Comparison of ENCODE assay signal across 15 mouse cellular contexts in genomic region chr14:28475012-28475411, GRCm38 (mm10). TPM values are rescaled to one million over a fixed set of nuclear protein-coding genes. Genes with fewer than 3 reads are reported as not detected.
DNase-seq lines count a peak whose midpoint lies in the region; ATAC-seq lines count a peak whose summit lies in the region.
"Had no signal": no experiment of that assay in that cellular context is flagged by ENCODE, and none has a peak within 500 bp of the region (broad histone marks: within the 10 kb centered on the region; RNA-seq: fewer than 3 reads in every experiment).

No protein-coding gene starts in this region.

- H3K36me3 ChIP-seq in heart, embryonic 14.5 days (ENCODE audit: control insufficient read depth, insufficient read depth, low read length): no peaks in the 10 kb centered on the region
- H3K36me3 ChIP-seq in forebrain, embryonic 12.5 days (replicated peaks): no peaks in the 10 kb centered on the region
- no peaks in the 10 kb centered on the region for H3K36me3 ChIP-seq in hindbrain, embryonic 13.5 days
- H3K36me3 ChIP-seq in neural tube, embryonic 12.5 days: no peaks in the 10 kb centered on the region
- H3K36me3 ChIP-seq: kidney, embryonic 15.5 days; limb, embryonic 12.5 days; lung, embryonic 15.5 days had no signal

- no peak overlapping the region for H3K4me3 ChIP-seq in heart, embryonic 14.5 days (ENCODE audit: control insufficient read depth in 1 of 2, insufficient read depth in 1 of 2, low read depth in 1 of 2, low read length in 2 of 2)
- no peak overlapping the region for H3K4me3 ChIP-seq in forebrain, embryonic 12.5 days (replicated peaks)
- no peak overlapping the region for H3K4me3 ChIP-seq in hindbrain, embryonic 13.5 days
- no peak overlapping the region for H3K4me3 ChIP-seq in neural tube, embryonic 12.5 days
- H3K4me3 ChIP-seq: kidney, embryonic 15.5 days; limb, embryonic 12.5 days; lung, embryonic 15.5 days had no signal

- no peak overlapping the region for H3K27ac ChIP-seq in heart, embryonic 14.5 days (replicated peaks in 1 of 2; ENCODE audit: control insufficient read depth in 1 of 2, insufficient read depth in 1 of 2, low read depth in 2 of 2, low read length in 2 of 2)
- peak overlapping the region; percentile 66 for H3K27ac ChIP-seq in forebrain, embryonic 12.5 days
- peak overlapping the region; percentile 52 for H3K27ac ChIP-seq in hindbrain, embryonic 13.5 days
- no peak overlapping the region for H3K27ac ChIP-seq in neural tube, embryonic 12.5 days
- H3K27ac ChIP-seq: kidney, embryonic 15.5 days; lung, embryonic 15.5 days had no signal

- WGBS in heart, embryonic 14.5 days: 42% methylated on average over 3 of the region's 3 CpGs
- 38% methylated on average over 3 of the region's 3 CpGs for WGBS in forebrain, embryonic 12.5 days
- 19% methylated on average over 3 of the region's 3 CpGs for WGBS in hindbrain, embryonic 13.5 days
- WGBS in neural tube, embryonic 12.5 days: 12% methylated on average over 3 of the region's 3 CpGs

- peak overlapping the region; percentile 18; the same call in 1 of the 2 replicates for H3K4me2 ChIP-seq in heart, embryonic 14.5 days (ENCODE audit: low read length)
- H3K4me2 ChIP-seq in forebrain, embryonic 12.5 days: no peak overlapping the region
- 0 out of 2 replicates have a peak overlapping the region, but pooled peaks have one; percentile 2 for H3K4me2 ChIP-seq in hindbrain, embryonic 13.5 days
- peak overlapping the region; percentile 43 for H3K4me2 ChIP-seq in neural tube, embryonic 12.5 days (replicated peaks)
- H3K4me2 ChIP-seq: kidney, embryonic 15.5 days; limb, embryonic 12.5 days; lung, embryonic 15.5 days had no signal

- DNase-seq in heart, postnatal 4 days: no peak
- DNase-seq in urinary bladder, postnatal 36 days (ENCODE audit: low spot score in 2 of 2): no peak
- no peak for DNase-seq in adrenal gland, adult 2 months
- no peak for DNase-seq in spleen, postnatal 14 days (ENCODE audit: low spot score in 2 of 2)
- DNase-seq: gastrocnemius, postnatal 14 days; heart, postnatal 10 days; thymus, postnatal 25 days had no signal

- ATAC-seq in heart, embryonic 14.5 days (ENCODE audit: insufficient number of reproducible peaks, insufficient read depth, low FRiP score, low read depth): no peak
- ATAC-seq in forebrain, embryonic 12.5 days (ENCODE audit: low FRiP score): peak; percentile 51; the same call in 1 of the 2 replicates
- peak; percentile 43; the same call in 1 of the 2 replicates for ATAC-seq in hindbrain, embryonic 13.5 days (ENCODE audit: low FRiP score)
- peak; percentile 84 for ATAC-seq in neural tube, embryonic 12.5 days (ENCODE audit: low FRiP score, low read depth)

- H3K27me3 ChIP-seq in heart, embryonic 14.5 days (ENCODE audit: control insufficient read depth, insufficient read depth, low read length): no peaks in the 10 kb centered on the region
- peaks cover 18% of the 10 kb centered on the region for H3K27me3 ChIP-seq in forebrain, embryonic 12.5 days
- H3K27me3 ChIP-seq in hindbrain, embryonic 13.5 days: peaks cover 20% of the 10 kb centered on the region; the same call in 1 of the 2 replicates
- no peaks in the 10 kb centered on the region for H3K27me3 ChIP-seq in neural tube, embryonic 12.5 days (replicated peaks)
- H3K27me3 ChIP-seq: limb, embryonic 12.5 days; lung, embryonic 15.5 days had no signal

- H3K4me1 ChIP-seq in heart, embryonic 14.5 days (ENCODE audit: control insufficient read depth in 2 of 2, insufficient read depth in 2 of 2, low read length in 2 of 2): no peaks in the 10 kb centered on the region
- peaks cover 19% of the 10 kb centered on the region for H3K4me1 ChIP-seq in forebrain, embryonic 12.5 days
- H3K4me1 ChIP-seq in hindbrain, embryonic 13.5 days (replicated peaks): peaks cover 15% of the 10 kb centered on the region
- H3K4me1 ChIP-seq in neural tube, embryonic 12.5 days: peaks cover 27% of the 10 kb centered on the region
- H3K4me1 ChIP-seq: lung, embryonic 15.5 days had no signal

- no peaks in the 10 kb centered on the region for H3K9me3 ChIP-seq in heart, embryonic 14.5 days (ENCODE audit: control insufficient read depth, low read length)
- H3K9me3 ChIP-seq in forebrain, embryonic 12.5 days: no peaks in the 10 kb centered on the region
- H3K9me3 ChIP-seq in hindbrain, embryonic 13.5 days: no peaks in the 10 kb centered on the region
- H3K9me3 ChIP-seq in neural tube, embryonic 12.5 days: no peaks in the 10 kb centered on the region
- H3K9me3 ChIP-seq: kidney, embryonic 15.5 days; limb, embryonic 12.5 days; lung, embryonic 15.5 days had no signal

- H3K9ac ChIP-seq in heart, embryonic 14.5 days (ENCODE audit: low read length): no peak overlapping the region
- H3K9ac ChIP-seq in forebrain, embryonic 12.5 days: no peak overlapping the region
- H3K9ac ChIP-seq in hindbrain, embryonic 13.5 days: no peak overlapping the region
- H3K9ac ChIP-seq in neural tube, embryonic 12.5 days: peak overlapping the region; percentile 14; the same call in 1 of the 2 replicates
- H3K9ac ChIP-seq: kidney, embryonic 15.5 days; limb, embryonic 12.5 days; lung, embryonic 15.5 days had no signal

RNA-seq across cellular contexts. Expression of gene Wnt5a, which starts 29.5 kb away (rescaled TPM):
- 15.3 and 17.7 TPM in 2 replicates for polyA plus RNA-seq in heart, embryonic 14.5 days (2014; fragmentation: Nextera tagmentation; extraction: Ambion mirVana)
- 10 to 100 TPM; 12.7 to 13.5 TPM for total RNA-seq in heart, postnatal 4 days (2021)
- 16.1 and 20.3 TPM in 2 replicates for polyA plus RNA-seq in forebrain, embryonic 12.5 days (2016; fragmentation: Nextera tagmentation; extraction: Ambion mirVana)
- polyA plus RNA-seq in hindbrain, embryonic 13.5 days (2015; fragmentation: Nextera tagmentation; extraction: Ambion mirVana): 25.4 and 35.4 TPM in 2 replicates
- 14.8 and 24.1 TPM in 2 replicates for polyA plus RNA-seq in neural tube, embryonic 12.5 days (2016; fragmentation: Nextera tagmentation; extraction: Ambion mirVana)
- total RNA-seq in adrenal gland, adult 2 months (2021): 10 to 100 TPM; 35.0 to 51.3 TPM
- polyA plus RNA-seq in adrenal gland, adult 2 months (2012; rRNA removed): 79.8 and 92.9 TPM in 2 replicates
- total RNA-seq: monocyte, adult 5-6 weeks had no signal

Comparison
In these comparisons a context has a peak if more than half of its experiments do, and no peak if none do; other contexts are left out.
1. H3K27ac ChIP-seq: peak in forebrain, embryonic 12.5 days (single experiment) and hindbrain, embryonic 13.5 days (single experiment); none in heart, embryonic 14.5 days (0 of 2) and neural tube, embryonic 12.5 days (single experiment).